13 mouse cellular contexts compared by ENCODE assay signal in the genomic region with DNA sequence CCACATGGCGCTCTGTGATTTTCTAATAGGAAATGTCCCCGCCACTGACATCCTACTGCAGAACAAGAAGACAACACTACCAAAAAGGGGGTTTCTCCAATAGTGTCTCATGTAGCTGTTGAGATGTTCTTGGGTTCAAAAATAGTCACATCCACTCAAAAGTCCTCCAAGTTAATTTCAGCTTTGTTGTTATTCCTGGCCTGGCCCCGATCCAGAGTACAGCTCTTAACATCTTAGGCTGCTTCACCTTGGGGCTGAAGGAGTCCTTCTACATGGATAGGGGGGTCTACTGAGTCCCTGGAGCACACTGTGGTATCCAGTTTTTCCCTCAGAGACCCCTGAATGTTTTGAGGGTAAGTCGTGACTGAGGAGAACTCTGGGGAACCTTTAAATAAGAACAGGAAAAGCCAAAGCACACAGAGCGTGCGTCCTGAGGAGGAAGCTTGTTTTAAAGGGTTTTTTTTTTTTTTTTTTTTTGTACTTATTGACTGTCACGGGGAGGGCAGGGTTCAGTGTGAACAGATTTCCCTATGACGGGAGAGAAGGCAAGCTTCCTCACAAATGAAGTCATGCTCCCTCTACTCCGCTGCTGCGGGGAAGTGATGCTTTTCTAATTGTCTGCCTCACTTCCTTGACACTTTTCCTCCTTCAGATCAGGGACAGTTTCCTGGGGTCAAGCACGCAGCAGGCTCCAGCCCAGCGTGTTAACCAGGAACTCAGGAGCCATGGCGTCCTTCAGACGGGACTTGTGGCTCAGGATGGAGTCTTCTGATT. TPM values are rescaled to one million over a fixed set of nuclear protein-coding genes. Genes with fewer than 3 reads are reported as not detected.
DNase-seq lines count a peak whose midpoint lies in the region; ATAC-seq and TF ChIP-seq lines count a peak whose summit lies in the region.
"Had no signal": no experiment of that assay in that cellular context is flagged by ENCODE, and none has a peak within 500 bp of the region (broad histone marks: within the 10 kb centered on the region; RNA-seq: fewer than 3 reads in every experiment).

No protein-coding gene starts in this region.

- no peak overlapping the region for H3K9ac ChIP-seq in intestine, embryonic 16.5 days (ENCODE audit: low read depth, low read length)
- H3K9ac ChIP-seq in forebrain, embryonic 12.5 days = no peak overlapping the region
- H3K9ac ChIP-seq in intestine, postnatal 0 days (ENCODE audit: low read depth, low read length) = no peak overlapping the region
- H3K9ac ChIP-seq: neural tube, embryonic 13.5 days had no signal

- intact Hi-C loops in heart, postnatal 25 days (cut with DNase I) = loop anchor here (2.0 to 5.0 kb wide), 3 partner anchors 19 to 79 kb away; a partner anchor contains a TSS

- 29% methylated on average over 14 of the region's 14 CpGs for WGBS in lung, adult 2 months
- WGBS in intestine, embryonic 16.5 days = 73% methylated on average over 14 of the region's 14 CpGs
- WGBS in forebrain, embryonic 12.5 days = 85% methylated on average over 14 of the region's 14 CpGs
- 68% methylated on average over 14 of the region's 14 CpGs for WGBS in intestine, postnatal 0 days

- H3K36me3 ChIP-seq in intestine, embryonic 16.5 days (ENCODE audit: control insufficient read depth, insufficient read depth, low read length) = no peaks in the 10 kb centered on the region
- H3K36me3 ChIP-seq in forebrain, embryonic 12.5 days (replicated peaks) = no peaks in the 10 kb centered on the region
- no peaks in the 10 kb centered on the region for H3K36me3 ChIP-seq in intestine, postnatal 0 days (ENCODE audit: control insufficient read depth, insufficient read depth)
- H3K36me3 ChIP-seq: neural tube, embryonic 13.5 days had no signal

- H3K4me1 ChIP-seq in lung, adult 2 months (ENCODE audit: control insufficient read depth, insufficient read depth, low read length) = peaks cover 12% of the 10 kb centered on the region
- no peaks in the 10 kb centered on the region for H3K4me1 ChIP-seq in intestine, embryonic 16.5 days (ENCODE audit: control insufficient read depth, insufficient read depth, low read length)
- H3K4me1 ChIP-seq in forebrain, embryonic 12.5 days = no peaks in the 10 kb centered on the region
- H3K4me1 ChIP-seq in intestine, postnatal 0 days (replicated peaks; ENCODE audit: control insufficient read depth, insufficient read depth, low read length) = no peaks in the 10 kb centered on the region

- ATAC-seq in intestine, embryonic 16.5 days = no peak
- no peak for ATAC-seq in forebrain, embryonic 12.5 days (ENCODE audit: low FRiP score)
- ATAC-seq in intestine, postnatal 0 days = no peak

- no peak overlapping the region for H3K4me2 ChIP-seq in intestine, embryonic 16.5 days (ENCODE audit: low read depth, low read length)
- H3K4me2 ChIP-seq in forebrain, embryonic 12.5 days = no peak overlapping the region
- H3K4me2 ChIP-seq in intestine, postnatal 0 days (replicated peaks; ENCODE audit: low read depth) = no peak overlapping the region
- H3K4me2 ChIP-seq: neural tube, embryonic 13.5 days had no signal

- no peaks in the 10 kb centered on the region for H3K9me3 ChIP-seq in intestine, embryonic 16.5 days (ENCODE audit: control insufficient read depth, low read length)
- H3K9me3 ChIP-seq in forebrain, embryonic 12.5 days = no peaks in the 10 kb centered on the region
- H3K9me3 ChIP-seq in intestine, postnatal 0 days (ENCODE audit: control insufficient read depth) = no peaks in the 10 kb centered on the region

- H3K27me3 ChIP-seq in intestine, embryonic 16.5 days (replicated peaks; ENCODE audit: control insufficient read depth, insufficient read depth, low read length) = no peaks in the 10 kb centered on the region
- no peaks in the 10 kb centered on the region for H3K27me3 ChIP-seq in forebrain, embryonic 12.5 days
- no peaks in the 10 kb centered on the region for H3K27me3 ChIP-seq in intestine, postnatal 0 days (replicated peaks; ENCODE audit: control insufficient read depth, insufficient read depth, low read length)
- H3K27me3 ChIP-seq: CH12.LX; neural tube, embryonic 13.5 days had no signal

- H3K4me3 ChIP-seq in lung, adult 2 months (replicated peaks; ENCODE audit: extremely low read depth, low read depth, low read length) = no peak overlapping the region
- H3K4me3 ChIP-seq in intestine, embryonic 16.5 days (ENCODE audit: low read length) = no peak overlapping the region
- H3K4me3 ChIP-seq in forebrain, embryonic 12.5 days (replicated peaks) = no peak overlapping the region
- no peak overlapping the region for H3K4me3 ChIP-seq in intestine, postnatal 0 days (ENCODE audit: low read depth, low read length)
- H3K4me3 ChIP-seq: neural tube, embryonic 13.5 days had no signal

- no peak for TF ChIP-seq CTCF in lung, adult 2 months (IDR thresholded peaks at IDR 0.05; ENCODE audit: insufficient read depth, low read length)
- TF ChIP-seq CTCF in intestine, postnatal 0 days (IDR thresholded peaks at IDR 0.05; ENCODE audit: low read depth) = no peak

- DNase-seq in lung, adult 18-20 months = peak; percentile 25 to 30
- no peak for DNase-seq in lung, adult 2 months
- DNase-seq in heart, postnatal 25 days (ENCODE audit: low spot score) = peak; percentile 14
- peak; percentile 17 to 43 for DNase-seq in kidney, postnatal 4 days
- peak; percentile 5 for DNase-seq in skeletal muscle tissue, adult 2 months (ENCODE audit: low read depth, low spot score)
- DNase-seq: cerebellum, adult 2 months; gastrocnemius, postnatal 25 days had no signal

- no peak for TF ChIP-seq POLR2A in lung, adult 2 months (IDR thresholded peaks at IDR 0.05; ENCODE audit: borderline replicate concordance, extremely low read depth, low read depth, low read length)

- H3K27ac ChIP-seq in intestine, embryonic 16.5 days (ENCODE audit: low read length) = no peak overlapping the region
- no peak overlapping the region for H3K27ac ChIP-seq in forebrain, embryonic 12.5 days
- no peak overlapping the region for H3K27ac ChIP-seq in intestine, postnatal 0 days (ENCODE audit: low read depth, low read length)
- H3K27ac ChIP-seq: macrophage; neural tube, embryonic 13.5 days had no signal

RNA-seq across cellular contexts. Expression of a gene that starts 44.7 kb away (rescaled TPM):
- polyA plus RNA-seq in lung, adult 2 months (2012; rRNA removed) = 6.7 and 12.2 TPM in 2 replicates
- 10 to 100 TPM; 20.4 to 21.7 TPM for total RNA-seq in heart, postnatal 25 days (2021)
- 7.9 and 9.4 TPM in 2 replicates for polyA plus RNA-seq in intestine, embryonic 16.5 days (2015; fragmentation: Nextera tagmentation; extraction: Ambion mirVana)
- 1.9 and 2.1 TPM in 2 replicates for polyA plus RNA-seq in forebrain, embryonic 12.5 days (2016; fragmentation: Nextera tagmentation; extraction: Ambion mirVana)
- 2.2 and 3.2 TPM in 2 replicates for polyA plus RNA-seq in intestine, postnatal 0 days (2015; fragmentation: Nextera tagmentation; extraction: Ambion mirVana)
- total RNA-seq: CH12.LX had no signal
- polyA plus RNA-seq: macrophage had no signal
